Mouse (Mus musculus): ENCODE measurements at regions not wholly inside any gene's neighbourhood (a gene's known extent, or its start where the extent isn't known, plus 50 kb on each side); places are given as distances from the start of the nearest gene placed in this dataset.
"Not testable (repeated sequence)": the region's sequence is repeated elsewhere in the genome, so short reads cannot be mapped to it uniquely, and the experiment has no call there.

DNA sequence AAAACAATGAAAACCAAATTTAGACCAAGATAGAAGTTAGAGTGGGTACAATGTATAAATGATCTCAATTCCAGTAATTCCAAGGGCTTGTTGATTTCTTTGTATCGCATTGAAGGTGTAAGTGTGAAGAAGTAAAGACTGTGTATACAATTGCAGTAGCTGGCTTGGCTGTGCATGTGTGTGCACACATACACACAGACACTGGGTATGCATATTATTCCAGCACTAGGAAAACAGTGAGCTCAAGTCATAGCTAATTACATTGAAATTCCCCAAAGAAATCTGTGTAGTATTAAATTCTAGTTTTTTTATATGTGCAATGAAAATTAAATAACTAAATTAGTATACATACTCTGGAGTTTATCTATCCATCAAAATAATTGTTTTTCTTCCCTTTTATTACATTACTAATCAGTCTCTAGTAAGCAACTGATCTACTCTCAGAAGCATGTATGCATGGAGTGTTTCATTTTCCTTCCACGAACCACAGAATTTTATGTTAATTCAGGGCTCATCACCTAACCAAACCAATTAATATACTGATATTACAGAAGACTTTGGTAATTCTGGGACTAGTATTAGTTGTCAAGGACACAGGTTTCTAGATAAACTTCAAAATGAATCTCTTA lies 56.5 kb downstream of the Gm8797 start:
- Histone ChIP-seq H3K4me2 (replicated peaks) (no peak overlapping the region), H3K36me3 (no peaks in the 10 kb centered on the region), H3K4me1 (no peaks in the 10 kb centered on the region), H3K9ac (no peak overlapping the region), H3K27ac (no peak overlapping the region), H3K9me3 (replicated peaks) (no peaks in the 10 kb centered on the region), H3K27me3 (no peaks in the 10 kb centered on the region), H3K4me3 (no peak overlapping the region)
- 91% methylated on average over 2 of the region's 2 CpGs for WGBS
- ATAC-seq (ENCODE audit: low FRiP score), result no peak

DNA sequence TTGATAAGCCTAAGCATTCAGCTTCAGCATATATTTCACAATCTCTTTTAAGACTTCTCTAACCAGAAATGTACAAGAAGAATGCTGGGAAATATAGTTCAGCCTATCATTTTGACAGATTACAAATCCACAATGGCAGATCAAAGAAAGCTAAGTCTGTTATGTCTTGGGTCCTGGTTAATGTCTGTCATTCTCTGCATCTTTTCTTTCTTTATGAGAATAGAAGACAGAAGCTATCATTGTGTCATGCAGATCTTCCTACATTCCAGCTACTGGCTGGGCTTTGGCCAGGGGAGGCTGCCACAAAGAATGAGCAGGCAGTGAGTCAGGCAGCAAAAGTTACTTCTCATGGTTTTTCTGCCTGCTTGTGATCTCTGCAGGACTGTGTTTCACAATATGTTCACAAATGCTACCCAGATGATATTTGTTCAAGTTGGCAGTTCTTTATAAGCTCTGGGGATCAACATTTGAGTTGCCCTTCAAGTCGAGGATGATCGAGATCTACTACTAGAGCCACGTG lies 60.5 kb downstream of the Gm8797 start:
- Histone ChIP-seq H3K27me3 (no peaks in the 10 kb centered on the region), H3K36me3 (no peaks in the 10 kb centered on the region), H3K4me1 (no peaks in the 10 kb centered on the region), H3K9ac (no peak overlapping the region), H3K4me3 (no peak overlapping the region), H3K4me2 (replicated peaks) (no peak overlapping the region), H3K27ac (no peak overlapping the region), H3K9me3 (replicated peaks) (no peaks in the 10 kb centered on the region)
- no peak for ATAC-seq (ENCODE audit: low FRiP score)
- 77% methylated on average over 3 of the region's 3 CpGs for WGBS

GRCm38 (mm10) chr3:5820243-5820642 lies 69.6 kb downstream of the Gm8797 start:
- not testable (repeated sequence) for H3K4me2 ChIP-seq (replicated peaks); H3K27me3 ChIP-seq; H3K9me3 ChIP-seq (replicated peaks); H3K9ac ChIP-seq; H3K4me3 ChIP-seq; H3K4me1 ChIP-seq; H3K27ac ChIP-seq; ATAC-seq (ENCODE audit: low FRiP score); H3K36me3 ChIP-seq
- WGBS, result 84% methylated on average over 7 of the region's 7 CpGs

DNA sequence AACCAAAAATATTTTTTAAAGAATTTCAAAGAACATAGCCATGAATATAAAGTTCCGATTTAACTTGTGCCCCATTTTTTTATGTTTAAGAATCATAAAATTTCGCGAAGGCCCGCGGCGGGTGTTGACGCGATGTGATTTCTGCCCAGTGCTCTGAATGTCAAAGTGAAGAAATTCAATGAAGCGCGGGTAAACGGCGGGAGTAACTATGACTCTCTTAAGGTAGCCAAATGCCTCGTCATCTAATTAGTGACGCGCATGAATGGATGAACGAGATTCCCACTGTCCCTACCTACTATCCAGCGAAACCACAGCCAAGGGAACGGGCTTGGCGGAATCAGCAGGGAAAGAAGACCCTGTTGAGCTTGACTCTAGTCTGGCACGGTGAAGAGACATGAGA lies 109.6 kb downstream of the Gm8797 start:
- not testable (repeated sequence) for H3K4me3 ChIP-seq; H3K27me3 ChIP-seq; H3K9me3 ChIP-seq (replicated peaks); H3K4me1 ChIP-seq; H3K9ac ChIP-seq; H3K36me3 ChIP-seq; H3K4me2 ChIP-seq (replicated peaks); ATAC-seq (ENCODE audit: low FRiP score); H3K27ac ChIP-seq
- WGBS, result 29% methylated on average over 20 of the region's 20 CpGs

DNA sequence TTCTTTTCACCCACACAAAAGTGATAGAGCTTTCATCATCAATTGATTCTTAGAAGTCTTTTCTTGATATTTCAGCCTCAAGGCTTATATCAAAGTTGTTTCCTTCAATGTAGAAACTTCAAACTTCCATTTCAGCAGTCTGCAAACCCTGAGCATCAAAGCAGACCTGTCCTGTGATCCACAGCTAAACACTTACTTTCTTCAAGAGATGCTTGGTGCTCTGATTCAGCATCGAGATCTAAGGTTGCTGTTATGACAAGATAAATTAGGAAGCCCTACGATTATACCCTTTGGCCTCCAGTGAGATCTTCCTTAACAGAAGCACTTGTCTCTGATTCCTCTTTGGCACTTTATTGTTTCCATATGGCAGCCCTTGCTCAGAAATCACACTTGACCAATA lies 119.8 kb downstream of the Gm8797 start:
- Histone ChIP-seq H3K9me3 (replicated peaks) (no peaks in the 10 kb centered on the region), H3K9ac (no peak overlapping the region), H3K27me3 (no peaks in the 10 kb centered on the region), H3K36me3 (no peaks in the 10 kb centered on the region), H3K27ac (no peak overlapping the region), H3K4me3 (no peak overlapping the region), H3K4me2 (replicated peaks) (no peak overlapping the region), H3K4me1 (no peaks in the 10 kb centered on the region)
- ATAC-seq (ENCODE audit: low FRiP score), result no peak
- WGBS, result 85% methylated on average over 2 of the region's 2 CpGs

GRCm38 (mm10) chr3:5879113-5879512 lies 128.5 kb downstream of the Gm8797 start:
- Histone ChIP-seq H3K9ac (no peak overlapping the region), H3K4me2 (replicated peaks) (no peak overlapping the region), H3K4me3 (no peak overlapping the region), H3K4me1 (no peaks in the 10 kb centered on the region), H3K27ac (no peak overlapping the region), H3K9me3 (replicated peaks) (no peaks in the 10 kb centered on the region), H3K36me3 (no peaks in the 10 kb centered on the region), H3K27me3 (no peaks in the 10 kb centered on the region)
- no peak for ATAC-seq (ENCODE audit: low FRiP score)

GRCm38 (mm10) chr3:5917536-5917935 lies 166.9 kb downstream of the Gm8797 start:
- H3K9ac ChIP-seq, result no peak overlapping the region
- H3K9me3 ChIP-seq (replicated peaks), result no peaks in the 10 kb centered on the region
- no peak for ATAC-seq (ENCODE audit: low FRiP score)
- H3K4me2 ChIP-seq (replicated peaks), result no peak overlapping the region
- no peak overlapping the region for H3K4me3 ChIP-seq
- no peaks in the 10 kb centered on the region for H3K4me1 ChIP-seq
- no peaks in the 10 kb centered on the region for H3K36me3 ChIP-seq
- no peaks in the 10 kb centered on the region for H3K27me3 ChIP-seq
- WGBS, result 84% methylated on average over 1 of the region's 1 CpGs
- H3K27ac ChIP-seq, result no peak overlapping the region

DNA sequence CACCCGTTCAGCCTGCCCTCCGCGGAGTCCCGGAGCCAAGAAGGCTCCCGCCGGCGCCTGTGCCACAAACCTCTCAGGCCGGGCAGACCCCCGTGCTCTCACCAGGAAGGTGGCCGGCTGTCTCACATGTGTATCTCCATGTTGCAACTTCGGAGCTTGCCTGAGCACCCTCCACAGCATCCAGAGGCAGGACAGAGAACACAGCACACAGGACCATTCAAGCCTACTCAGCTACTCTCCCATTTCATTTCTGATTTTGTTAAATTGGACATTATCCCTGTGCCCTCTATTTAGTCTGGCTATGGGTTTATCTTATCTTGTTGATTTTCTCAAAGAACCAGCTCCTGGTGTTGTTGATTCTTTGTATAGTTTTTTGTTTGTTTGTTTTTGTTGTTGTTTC lies 199.6 kb downstream of the Gm8797 start:
- H3K27me3 ChIP-seq; H3K9me3 ChIP-seq (replicated peaks); H3K36me3 ChIP-seq; H3K27ac ChIP-seq; H3K9ac ChIP-seq; ATAC-seq (ENCODE audit: low FRiP score); H3K4me1 ChIP-seq; H3K4me2 ChIP-seq (replicated peaks); H3K4me3 ChIP-seq: not testable (repeated sequence)
- 89% methylated on average over 11 of the region's 11 CpGs for WGBS

GRCm38 (mm10) chr3:5989011-5989645 lies 238.5 kb downstream of the Gm8797 start:
- ATAC-seq (ENCODE audit: low FRiP score); H3K27ac ChIP-seq; H3K4me3 ChIP-seq; H3K27me3 ChIP-seq; H3K4me2 ChIP-seq (replicated peaks); H3K4me1 ChIP-seq; H3K9me3 ChIP-seq (replicated peaks); H3K9ac ChIP-seq; H3K36me3 ChIP-seq: not testable (repeated sequence)
- 85% methylated on average over 5 of the region's 5 CpGs for WGBS

- Histone ChIP-seq H3K4me3 (no peak overlapping the region), H3K9ac (no peak overlapping the region), H3K27ac (no peak overlapping the region), H3K4me1 (no peaks in the 10 kb centered on the region), H3K9me3 (replicated peaks) (0 out of 2 replicates have a peak, but pooled peaks cover 2% of the 10 kb centered on the region), H3K27me3 (no peaks in the 10 kb centered on the region), H3K36me3 (no peaks in the 10 kb centered on the region), H3K4me2 (replicated peaks) (no peak overlapping the region)
- no peak for ATAC-seq (ENCODE audit: low FRiP score)
- WGBS, result 89% methylated on average over 1 of the region's 1 CpGs
These were observed 253.8 kb downstream of the Gm8797 start for GRCm38 (mm10) chr3:6004423-6004822.

DNA sequence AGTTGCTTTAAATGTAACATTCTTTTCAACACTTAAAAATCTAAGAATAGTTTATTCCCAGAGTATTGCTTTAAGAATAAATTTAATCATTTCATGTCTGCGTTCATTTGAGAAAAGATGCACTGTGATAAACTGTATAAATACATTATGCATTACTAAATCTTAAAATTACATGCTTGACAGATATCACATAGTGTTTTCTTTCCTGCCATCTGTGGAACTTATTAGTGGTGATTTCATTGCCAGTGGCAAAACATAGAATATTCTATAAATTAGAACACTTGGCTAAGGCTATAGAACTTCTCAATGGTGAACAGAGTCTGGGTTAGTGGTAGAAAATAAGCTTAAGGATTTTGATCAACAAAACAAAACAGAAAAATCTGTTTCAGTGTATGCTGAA lies 268.1 kb downstream of the Gm8797 start:
- H3K36me3 ChIP-seq, result no peaks in the 10 kb centered on the region
- H3K27ac ChIP-seq, result no peak overlapping the region
- H3K27me3 ChIP-seq, result no peaks in the 10 kb centered on the region
- no peak overlapping the region for H3K4me3 ChIP-seq
- no peak overlapping the region for H3K9ac ChIP-seq
- no peak for ATAC-seq (ENCODE audit: low FRiP score)
- no peaks in the 10 kb centered on the region for H3K9me3 ChIP-seq (replicated peaks)
- no peak overlapping the region for H3K4me2 ChIP-seq (replicated peaks)
- 88% methylated on average over 1 of the region's 1 CpGs for WGBS
- H3K4me1 ChIP-seq, result no peaks in the 10 kb centered on the region

- not testable (repeated sequence) for H3K4me1 ChIP-seq; H3K27me3 ChIP-seq; H3K36me3 ChIP-seq; H3K9me3 ChIP-seq (replicated peaks); H3K4me2 ChIP-seq (replicated peaks); ATAC-seq (ENCODE audit: low FRiP score); H3K4me3 ChIP-seq; H3K9ac ChIP-seq; H3K27ac ChIP-seq
- 78% methylated on average over 3 of the region's 3 CpGs for WGBS
These were observed 290.7 kb downstream of the Gm8797 start for GRCm38 (mm10) chr3:6041325-6041724.

DNA sequence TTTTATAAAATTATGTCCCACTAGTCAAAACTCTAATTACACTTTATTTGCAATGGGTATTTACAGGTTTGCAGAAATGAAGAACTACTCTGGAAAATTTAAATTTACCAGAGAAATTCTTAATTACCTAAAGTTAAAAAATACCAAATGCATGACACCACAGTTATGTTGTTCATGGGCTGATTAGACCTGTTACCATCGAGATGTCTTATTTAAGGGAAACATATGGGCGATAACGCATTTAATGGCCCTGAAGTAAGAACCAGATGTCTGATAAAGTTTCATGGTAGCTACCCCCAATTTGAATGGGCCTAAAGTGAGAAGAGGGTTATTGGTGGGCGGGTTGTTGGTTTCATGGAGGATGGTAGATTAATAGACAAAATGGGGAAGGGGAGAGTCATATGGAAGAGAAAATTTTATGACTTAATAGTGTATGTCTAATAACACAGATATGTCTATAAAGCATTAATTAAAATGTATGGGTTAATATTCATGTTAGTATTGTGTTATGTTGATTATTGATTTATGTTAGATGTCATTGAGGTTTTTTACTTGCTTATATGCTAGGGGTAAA lies 299.0 kb downstream of the Gm8797 start:
- 89% methylated on average over 4 of the region's 4 CpGs for WGBS
- H3K9me3 ChIP-seq (replicated peaks), result no peaks in the 10 kb centered on the region
- no peak for ATAC-seq (ENCODE audit: low FRiP score)
- H3K4me3 ChIP-seq, result no peak overlapping the region
- H3K4me2 ChIP-seq (replicated peaks), result no peak overlapping the region
- no peaks in the 10 kb centered on the region for H3K27me3 ChIP-seq
- no peaks in the 10 kb centered on the region for H3K4me1 ChIP-seq
- H3K9ac ChIP-seq, result no peak overlapping the region
- no peaks in the 10 kb centered on the region for H3K36me3 ChIP-seq
- H3K27ac ChIP-seq, result no peak overlapping the region

Measured in hindbrain, embryonic 12.5 days (tissue).